Mouse (Mus musculus) cerebellum, adult 2 months (tissue): ENCODE results near the gene Adh4.

Source experiments
- CTCF ChIP-seq: fragments of 200-500 bp; IDR thresholded peaks from 2 replicates; pipeline ENCODE4 v1.5.1; 2011; ENCODE audit warnings: low read depth, mild to moderate bottlenecking, control low read depth, low read length, moderate library complexity, borderline replicate concordance; ENCODE audit not compliant: insufficient read depth
- POLR2A ChIP-seq: fragments of 200-500 bp; IDR thresholded peaks from 2 replicates; pipeline ENCODE4 v1.6.1; 2011; ENCODE audit warnings: low read length, control low read depth, borderline replicate concordance; ENCODE audit not compliant: insufficient read depth

- no peak for TF ChIP-seq POLR2A
- TF ChIP-seq CTCF: no peak
Observed at GRCm38 (mm10) chr3:138463807-138464206, 48.5 kb downstream of the Adh4 start.
